Mouse (Mus musculus): Measurements from ENCODE around the gene Ddx17. TPM values are rescaled to one million over a fixed set of nuclear protein-coding genes. Genes with fewer than 3 reads are reported as not detected.

Ddx17 gene
- 100 to 1,000 TPM; 173 to 204 TPM for total RNA-seq (2023)

GRCm38 (mm10) chr15:79546410-79547288 lies at the start of gene Ddx17:
Gene Ddx17 (minus strand): TSS chr15:79546741.

GRCm38 (mm10) chr15:79516171-79517096 lies 30.1 kb downstream of the Ddx17 start, which contains the start of gene Kdelr3:
Gene Kdelr3 (plus strand): TSS chr15:79516411.

GRCm38 (mm10) chr15:79504707-79505452 lies 41.7 kb downstream of the Ddx17 start, which contains the start of gene Kcnj4:
Gene Kcnj4 (minus strand): TSS chr15:79505241.

Other genes starting within 250 kb of the Ddx17 start
- gene Pla2g6, start 218.4 kb downstream of the Ddx17 start, total RNA-seq (2023), result 1 to 10 TPM; 5.4 to 8.4 TPM
- gene Maff, start 200.1 kb downstream of the Ddx17 start, total RNA-seq (2023), result 10 to 100 TPM; 12.0 to 15.1 TPM
- 10 to 100 TPM; 68.6 to 77.2 TPM for gene Tmem184b, start 143.2 kb downstream of the Ddx17 start, total RNA-seq (2023)
- gene Csnk1e, start 91.2 kb downstream of the Ddx17 start, total RNA-seq (2023), result 100 to 1,000 TPM; 101 to 115 TPM
- gene Kcnj4, start 41.5 kb downstream of the Ddx17 start, total RNA-seq (2023), result not detected
- not detected for gene Kdelr3, start 30.3 kb downstream of the Ddx17 start, total RNA-seq (2023)
- 1 to 10 TPM; 1.3 to 3.7 TPM for gene Dmc1, start 58.4 kb upstream of the Ddx17 start, total RNA-seq (2023)
- gene Fam227a, start 112.2 kb upstream of the Ddx17 start, total RNA-seq (2023), result 1 to 10 TPM; 3.1 TPM
- gene Cby1, start 112.5 kb upstream of the Ddx17 start, total RNA-seq (2023), result 10 to 100 TPM; 24.0 to 24.6 TPM
- 100 to 1,000 TPM; 101 to 111 TPM for gene Tomm22, start 124.1 kb upstream of the Ddx17 start, total RNA-seq (2023)
- gene Josd1, start 141.2 kb upstream of the Ddx17 start, total RNA-seq (2023), result 10 to 100 TPM; 22.1 to 25.7 TPM
- gene Gtpbp1, start 144.1 kb upstream of the Ddx17 start, total RNA-seq (2023), result 100 to 1,000 TPM in 1 of 2 experiments, 10 to 100 TPM in 1; 98.1 to 101 TPM
- 100 to 1,000 TPM; 557 to 606 TPM for gene Sun2, start 195.8 kb upstream of the Ddx17 start, total RNA-seq (2023)
- gene Dnal4, start 231.1 kb upstream of the Ddx17 start, total RNA-seq (2023), result 10 to 100 TPM in 1 of 2 experiments, 1 to 10 TPM in 1; 9.4 to 10.9 TPM